Mouse (Mus musculus) forebrain, embryonic 14.5 days (tissue): ENCODE results near the gene Mlec. TPM values are rescaled to one million over a fixed set of nuclear protein-coding genes. Genes with fewer than 3 reads are reported as not detected.
"Not testable (repeated sequence)": the region's sequence is repeated elsewhere in the genome, so short reads cannot be mapped to it uniquely, and the experiment has no call there.

Source experiments
- ATAC-seq: fragments of 200-750 bp; cut with Nextera tagmentation; 2 replicates; pipeline ENCODE4 v1.8.0; 2017; ENCODE audit warnings: mild to moderate bottlenecking, moderate library complexity
- DNase-seq: peaks from one replicate; pipeline ENCODE4 v3.0.0-alpha.2; 2015; ENCODE audit warnings: low spot score
- H3K27ac ChIP-seq: fragments of 300-500 bp; sonication (generic); 2 replicates; pipeline ENCODE4 v1.5.1; 2014; ENCODE audit warnings: low read depth, mild to moderate bottlenecking, control low read depth, low read length, moderate library complexity
- H3K27me3 ChIP-seq: fragments of 300-500 bp; sonication (generic); replicated peaks from 2 replicates; pipeline ENCODE4 v1.6.1; 2014; ENCODE audit warnings: low read length, control low read depth, mixed read lengths; ENCODE audit not compliant: control insufficient read depth, insufficient read depth
- H3K36me3 ChIP-seq: fragments of 300-500 bp; sonication (generic); 2 replicates; pipeline ENCODE4 v1.6.1; 2014; ENCODE audit warnings: low read length, control low read depth; ENCODE audit not compliant: control insufficient read depth, insufficient read depth
- H3K4me1 ChIP-seq: fragments of 300-500 bp; sonication (generic); 2 replicates; pipeline ENCODE4 v1.6.1; 2014; ENCODE audit warnings: antibody characterized with exemption, low read length, control low read depth; ENCODE audit not compliant: control insufficient read depth, insufficient read depth
- H3K4me2 ChIP-seq: fragments of 300-500 bp; sonication (generic); 2 replicates; pipeline ENCODE4 v1.6.1; 2014; ENCODE audit warnings: mild to moderate bottlenecking, control low read depth, low read length
- H3K4me3 ChIP-seq: fragments of 300-500 bp; sonication (generic); 2 replicates; pipeline ENCODE4 v1.5.1; 2014; ENCODE audit warnings: low read depth, low read length, control low read depth
- H3K9ac ChIP-seq: fragments of 300-500 bp; sonication (generic); 2 replicates; pipeline ENCODE4 v1.6.1; 2014; ENCODE audit warnings: mild to moderate bottlenecking, low read length, control low read depth, moderate library complexity
- H3K9me3 ChIP-seq: fragments of 300-500 bp; sonication (generic); replicated peaks from 2 replicates; pipeline ENCODE4 v1.6.1; 2016; ENCODE audit warnings: low read length, control low read depth, mixed read lengths; ENCODE audit not compliant: control insufficient read depth
- WGBS: fragments of 180-500 bp; shearing (Covaris S2); extraction: QIAGEN DNeasy Blood & Tissue Kit; methylation state at CpG from one replicate; pipeline ENCODE4 v1.1.7; 2014; 5-methylcytosine and 5-hydroxymethylcytosine counted together
- polyA plus RNA-seq: library from polyadenylated mRNA; unstranded; fragments of >200 nt; fragmentation: Nextera tagmentation; extraction: Ambion mirVana; gene quantifications from 2 replicates; pipeline ENCODE4 v1.2.1, GENCODE M21; 2014

The Mlec gene
- polyA plus RNA-seq, 1 experiment from 2014 or later, result 11.4 TPM

DNA sequence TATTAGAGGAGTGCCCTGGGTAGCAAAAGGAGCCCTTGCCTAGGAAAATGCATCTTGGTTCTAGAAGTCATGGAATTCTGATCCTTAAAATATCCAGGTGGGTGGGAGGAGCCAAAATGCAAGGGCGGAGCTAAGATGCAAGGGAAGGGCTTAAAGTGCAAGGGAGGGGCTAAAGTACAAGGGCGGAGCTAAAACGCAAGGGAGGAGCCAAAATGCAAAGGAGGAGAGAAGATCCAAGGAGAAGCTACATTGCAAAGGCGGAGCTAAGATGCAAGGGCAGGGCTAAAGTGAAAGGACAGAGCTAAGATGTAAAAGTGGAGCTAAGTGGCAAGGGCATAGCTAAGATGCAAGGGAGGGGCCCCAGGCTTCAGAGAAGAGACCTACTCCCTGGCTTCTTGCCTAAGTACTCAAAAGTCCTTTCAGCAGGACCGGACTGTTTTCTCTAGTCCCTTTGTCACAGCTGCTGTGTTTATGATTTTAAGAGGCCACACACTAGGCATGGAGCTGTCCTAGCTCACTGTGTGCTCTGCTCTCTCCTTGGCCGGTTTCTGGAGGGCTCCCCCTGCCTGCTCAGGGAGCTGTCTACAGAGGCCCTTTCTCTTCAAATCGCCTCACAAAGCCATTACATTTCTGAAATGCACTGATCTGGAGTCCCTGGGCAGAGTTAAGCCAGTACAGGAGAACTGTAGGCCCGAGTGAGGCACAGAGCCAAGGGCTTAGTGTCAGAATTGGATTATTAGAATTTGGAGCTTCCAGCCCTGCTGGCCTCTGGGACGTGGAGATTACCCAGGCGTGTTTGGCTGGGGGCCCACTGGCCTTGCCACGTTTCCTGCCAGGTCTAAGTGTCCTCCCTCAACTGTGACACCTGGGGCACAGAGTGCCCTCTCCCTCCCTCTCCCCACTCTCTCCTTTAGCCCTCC, 8.2 kb upstream of the Mlec start:
- DNase-seq (no peak), ATAC-seq (no peak)
- Histone ChIP-seq H3K4me1 (no peaks in the 10 kb centered on the region), H3K36me3 (no peaks in the 10 kb centered on the region), H3K4me3 (no peak overlapping the region), H3K9ac (no peak overlapping the region), H3K27ac (no peak overlapping the region), H3K4me2 (no peak overlapping the region), H3K9me3 (no peaks in the 10 kb centered on the region), H3K27me3 (no peaks in the 10 kb centered on the region)
- 54% methylated on average over 11 of the region's 11 CpGs for WGBS

DNA sequence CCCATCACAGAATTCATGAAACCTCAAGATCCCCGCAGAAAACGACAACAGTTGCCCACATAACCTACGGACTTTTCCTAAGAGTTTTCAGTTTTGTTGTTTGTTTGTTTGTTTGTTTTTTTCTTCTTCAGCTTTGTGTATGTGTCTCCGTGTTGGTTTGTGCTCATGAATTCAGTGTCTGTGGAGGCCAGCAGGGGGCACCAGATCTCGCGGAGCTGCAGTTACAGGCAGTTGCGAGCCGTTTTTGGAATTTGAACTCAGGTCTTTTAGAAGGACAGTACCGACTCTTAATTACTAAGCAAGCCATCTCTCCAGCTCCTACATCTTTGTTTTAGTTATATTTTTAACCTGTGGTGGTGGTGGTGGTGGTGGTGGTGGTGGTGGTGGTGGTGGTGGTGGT, 7.4 kb upstream of the Mlec start:
- Histone ChIP-seq H3K9me3 (no peaks in the 10 kb centered on the region), H3K36me3 (no peaks in the 10 kb centered on the region), H3K4me1 (no peaks in the 10 kb centered on the region), H3K4me3 (no peak overlapping the region), H3K9ac (no peak overlapping the region), H3K27ac (no peak overlapping the region), H3K4me2 (no peak overlapping the region), H3K27me3 (no peaks in the 10 kb centered on the region)
- WGBS, result 60% methylated on average over 9 of the region's 9 CpGs
- DNase-seq (no peak), ATAC-seq (no peak)

DNA sequence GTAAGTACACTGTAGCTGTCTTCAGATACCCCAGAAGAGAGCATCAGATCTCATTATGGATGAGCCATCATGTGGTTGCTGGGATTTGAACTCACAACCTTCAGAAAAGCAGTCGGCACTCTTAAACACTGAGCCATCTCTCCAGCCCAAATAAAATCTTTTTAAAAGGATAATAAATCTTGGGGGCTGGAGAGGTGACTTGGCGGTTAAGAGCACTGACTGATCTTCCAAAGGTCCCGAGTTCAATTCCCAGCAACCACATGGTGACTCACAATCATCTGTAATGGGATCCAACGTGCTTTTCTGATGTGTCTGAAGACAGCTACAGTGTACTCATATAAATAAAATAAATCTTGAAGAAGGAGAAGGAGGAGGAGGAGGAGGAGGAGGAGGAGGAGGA, 6.5 kb upstream of the Mlec start:
- H3K4me2 ChIP-seq, DNase-seq, H3K9ac ChIP-seq, H3K36me3 ChIP-seq, H3K27me3 ChIP-seq, ATAC-seq, H3K4me1 ChIP-seq, H3K9me3 ChIP-seq, H3K4me3 ChIP-seq, H3K27ac ChIP-seq: not testable (repeated sequence)
- 80% methylated on average over 4 of the region's 4 CpGs for WGBS

DNA sequence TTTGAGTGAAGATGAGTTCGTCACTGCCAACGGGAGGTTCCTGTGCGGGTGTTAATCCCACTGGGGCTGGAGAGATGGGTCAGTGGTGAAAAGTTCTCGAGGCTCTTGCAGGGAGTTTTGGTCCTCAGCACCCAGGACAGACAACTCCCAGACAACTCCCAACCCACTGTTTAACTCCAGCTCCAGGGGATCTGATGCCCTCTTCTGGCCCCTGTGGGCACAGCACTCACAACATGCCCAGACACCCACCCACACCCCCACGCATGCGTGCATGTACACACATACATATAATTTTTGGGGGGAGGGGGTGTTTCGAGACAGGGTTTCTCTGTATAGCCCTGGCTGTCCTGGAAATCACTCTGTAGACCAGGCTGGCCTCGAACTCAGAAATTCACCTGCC, 5.6 kb upstream of the Mlec start:
- ATAC-seq, result no peak
- no peaks in the 10 kb centered on the region for H3K36me3 ChIP-seq
- WGBS, result 42% methylated on average over 8 of the region's 8 CpGs

DNA sequence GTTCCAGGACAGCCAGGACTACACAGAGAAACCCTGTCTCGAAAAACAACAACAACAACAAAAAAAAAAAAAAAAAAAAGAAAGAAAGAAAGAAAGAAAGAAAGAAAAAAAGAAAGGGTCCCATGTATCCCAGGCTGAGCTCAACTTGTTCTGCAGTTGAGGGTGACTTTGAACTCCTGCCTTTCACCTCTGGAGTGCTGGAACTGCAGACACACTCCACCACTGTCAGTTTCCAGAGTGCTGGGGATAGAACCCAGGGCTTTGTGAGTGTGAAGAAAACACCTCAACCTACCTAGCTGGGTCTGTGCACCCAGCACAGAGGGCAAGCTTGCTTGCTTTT, 3.9 kb upstream of the Mlec start:
- H3K27ac ChIP-seq, H3K36me3 ChIP-seq, H3K9me3 ChIP-seq, DNase-seq, ATAC-seq, H3K4me2 ChIP-seq, H3K9ac ChIP-seq, H3K4me3 ChIP-seq, H3K27me3 ChIP-seq, H3K4me1 ChIP-seq: not testable (repeated sequence)
- WGBS, result 80% methylated on average over 1 of the region's 1 CpGs

More for the DNA sequence above, 5.6 kb upstream of the Mlec start:
- H3K27ac ChIP-seq, result no peak overlapping the region
- H3K27me3 ChIP-seq, result no peaks in the 10 kb centered on the region
- H3K4me2 ChIP-seq, result no peak overlapping the region
- H3K9ac ChIP-seq, result no peak overlapping the region
- H3K4me3 ChIP-seq, result no peak overlapping the region
- H3K9me3 ChIP-seq, result no peaks in the 10 kb centered on the region
- peaks cover 5% of the 10 kb centered on the region; the same call in 1 of the 2 replicates for H3K4me1 ChIP-seq
- no peak for DNase-seq

DNA sequence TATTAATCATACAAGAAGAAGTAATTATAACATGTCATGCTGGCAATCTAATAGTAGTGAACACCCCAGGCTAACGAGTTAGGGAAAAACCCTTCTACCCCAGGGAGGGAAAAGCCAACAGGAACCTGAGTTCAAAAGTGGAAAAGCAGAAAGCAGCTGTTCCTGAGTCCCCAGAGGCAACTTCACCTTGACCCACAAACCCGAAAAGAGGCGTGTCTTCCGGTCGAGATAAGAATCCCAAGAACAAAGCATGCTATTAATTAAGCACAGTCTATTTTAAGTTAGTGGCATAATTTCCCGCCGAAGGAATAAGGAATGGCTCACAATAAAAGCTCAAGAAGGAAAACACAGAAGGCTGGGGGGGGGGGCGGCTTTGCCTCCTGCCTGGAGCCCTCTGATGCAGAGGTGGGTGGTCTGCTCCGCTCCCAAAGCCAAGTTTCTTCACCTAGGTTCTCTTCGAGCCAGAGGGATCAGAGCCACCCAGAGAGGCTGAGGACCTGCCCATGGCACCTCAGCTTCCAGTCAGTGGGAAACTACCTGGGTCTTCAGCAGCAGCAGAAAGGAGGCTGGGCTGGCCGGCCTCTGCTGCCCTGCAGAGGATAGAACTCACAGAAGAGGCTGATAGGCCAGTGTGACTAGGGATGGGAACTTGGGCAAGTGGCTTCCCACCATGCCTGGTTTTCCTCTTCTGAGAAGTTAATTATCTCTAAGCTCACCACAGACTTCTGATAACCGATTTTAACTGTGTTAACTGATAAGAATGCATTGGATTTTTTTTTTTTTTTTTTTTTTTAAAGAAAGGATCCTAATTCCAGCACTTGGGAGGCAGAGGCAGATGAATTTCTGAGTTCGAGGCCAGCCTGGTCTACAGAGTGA, 3.3 kb upstream of the Mlec start:
- DNase-seq (no peak), ATAC-seq (no peak)
- no peaks in the 10 kb centered on the region for H3K27me3 ChIP-seq
- WGBS, result 43% methylated on average over 13 of the region's 13 CpGs
- no peak overlapping the region for H3K4me3 ChIP-seq
- H3K9ac ChIP-seq, result no peak overlapping the region
- no peak overlapping the region for H3K4me2 ChIP-seq
- no peaks in the 10 kb centered on the region for H3K36me3 ChIP-seq
- peaks cover 12% of the 10 kb centered on the region for H3K4me1 ChIP-seq
- no peak overlapping the region for H3K27ac ChIP-seq
- no peaks in the 10 kb centered on the region for H3K9me3 ChIP-seq

DNA sequence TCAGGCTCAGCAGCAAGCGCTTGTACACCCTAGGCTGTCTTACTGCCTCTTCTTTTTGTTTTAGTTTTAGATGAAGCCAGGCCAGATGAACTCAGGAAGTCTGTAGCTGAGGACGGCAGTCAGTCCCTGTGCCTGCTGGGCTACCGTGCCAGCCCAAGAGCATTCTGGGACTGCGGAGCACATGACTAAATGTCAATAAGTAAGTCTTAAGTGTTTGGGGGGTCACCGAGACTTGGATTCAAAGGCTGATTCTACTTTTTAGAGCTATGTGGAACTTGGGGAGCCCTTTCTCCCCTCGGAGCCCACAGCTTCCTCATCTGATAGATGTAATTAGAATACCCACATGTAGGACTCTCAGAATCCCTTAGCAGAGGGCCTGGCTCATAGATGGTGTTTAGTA, 2.7 kb upstream of the Mlec start:
- Histone ChIP-seq H3K36me3 (no peaks in the 10 kb centered on the region), H3K9ac (no peak overlapping the region), H3K4me3 (no peak overlapping the region), H3K27ac (no peak overlapping the region), H3K9me3 (no peaks in the 10 kb centered on the region), H3K4me1 (peaks cover 16% of the 10 kb centered on the region), H3K27me3 (no peaks in the 10 kb centered on the region), H3K4me2 (no peak overlapping the region)
- WGBS, result 78% methylated on average over 6 of the region's 6 CpGs
- no peak for ATAC-seq
- DNase-seq, result no peak

DNA sequence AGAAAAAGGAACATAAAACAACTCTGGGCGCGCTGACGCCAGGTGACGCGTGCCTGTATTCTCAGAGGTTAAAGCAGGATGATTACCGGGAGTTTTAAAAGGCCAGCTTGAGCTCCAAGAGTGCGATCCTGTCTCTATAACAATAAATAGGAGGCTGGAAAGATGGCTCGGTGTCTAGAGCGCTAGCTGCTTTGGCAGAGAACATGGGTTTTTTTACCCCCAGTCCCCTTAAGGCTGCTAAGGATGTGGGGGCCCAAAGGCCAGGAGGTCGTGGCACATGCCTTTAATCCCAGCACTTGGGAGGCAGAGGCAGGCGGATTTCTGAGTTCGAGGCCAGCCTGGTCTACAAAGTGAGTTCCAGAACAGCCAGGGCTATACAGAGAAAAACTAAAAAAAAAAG, 1.2 kb upstream of the Mlec start:
- H3K27ac ChIP-seq, result peak overlapping the region; percentile 97
- no peaks in the 10 kb centered on the region for H3K9me3 ChIP-seq
- peaks cover 23% of the 10 kb centered on the region for H3K4me1 ChIP-seq
- no peak for DNase-seq
- H3K4me2 ChIP-seq, result peak overlapping the region; percentile 88
- H3K27me3 ChIP-seq, result no peaks in the 10 kb centered on the region
- no peaks in the 10 kb centered on the region for H3K36me3 ChIP-seq
- H3K9ac ChIP-seq, result peak overlapping the region; percentile 94
- WGBS, result 28% methylated on average over 12 of the region's 12 CpGs
- H3K4me3 ChIP-seq, result peak overlapping the region; percentile 97
- ATAC-seq, result no peak
